Mouse (Mus musculus) right cerebral cortex, postnatal 10 days (tissue): ENCODE results near the gene Rflna.

Experiments used
- DNase-seq, 2 experiments: peaks; one replicate each; pipeline ENCODE4 v3.0.0; 2021; ENCODE audit warnings: low spot score in 2 of 2

Rflna gene

GRCm38 (mm10) chr5:125052603-125053488, 49.8 kb downstream of the Rflna start:
- DNase-seq: peak; percentile 67 to 77

- no peak for DNase-seq
These were observed 50.6 kb downstream of the Rflna start for GRCm38 (mm10) chr5:125053661-125054060.

GRCm38 (mm10) chr5:125055901-125056300, 52.9 kb downstream of the Rflna start:
- DNase-seq: no peak

- no peak for DNase-seq
These were observed 53.3 kb downstream of the Rflna start for GRCm38 (mm10) chr5:125056331-125056695.

- no peak for DNase-seq
These were observed 53.9 kb downstream of the Rflna start for GRCm38 (mm10) chr5:125056696-125057554.

- DNase-seq: peak in 1 of 2 experiments; percentile 57
These were observed 54.7 kb downstream of the Rflna start for GRCm38 (mm10) chr5:125057555-125058266.

GRCm38 (mm10) chr5:125058267-125058668, 55.2 kb downstream of the Rflna start:
- peak; percentile 81 to 84 for DNase-seq
